ENCODE assay signal across 23 mouse cellular contexts in the genomic region with DNA sequence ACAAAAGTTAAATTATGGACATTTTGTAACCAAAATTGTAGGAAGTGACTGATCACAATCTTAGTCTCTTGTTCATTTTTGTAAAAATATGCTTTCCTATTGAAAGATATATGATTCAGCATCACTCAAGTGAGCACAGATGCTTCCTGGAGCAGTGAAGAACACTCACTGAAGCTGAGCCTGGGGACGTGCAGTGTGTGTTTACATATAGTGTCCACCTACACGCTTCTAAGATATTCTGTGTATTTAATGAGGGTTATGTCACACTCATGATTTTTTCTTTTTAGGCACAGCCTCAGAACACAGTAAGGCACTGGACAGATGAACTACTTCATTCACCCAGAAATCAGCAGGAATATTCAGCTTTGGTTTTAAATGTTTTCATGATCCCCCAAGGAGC.
DNase-seq lines count a peak whose midpoint lies in the region; ATAC-seq and TF ChIP-seq lines count a peak whose summit lies in the region.
"Had no signal": no experiment of that assay in that cellular context is flagged by ENCODE, and none has a peak within 500 bp of the region (broad histone marks: within the 10 kb centered on the region; RNA-seq: fewer than 3 reads in every experiment).

No protein-coding gene starts in this region.

- intact Hi-C loops in left cerebral cortex, postnatal 25 days (cut with DNase I): no loop called here
- intact Hi-C loops in left cerebral cortex, adult 2 months (cut with DNase I): loop anchor here (10.0 kb wide), 1 partner anchor 475 kb away; no protein-coding TSS in a partner anchor

- no peak overlapping the region for H3K4me3 ChIP-seq in left cerebral cortex, adult 2 months
- H3K4me3 ChIP-seq: embryonic facial prominence, embryonic 10.5 days; embryonic facial prominence, embryonic 12.5 days; forebrain, embryonic 13.5 days; forebrain, embryonic 15.5 days had no signal

- no peak for DNase-seq in frontal cortex, postnatal 25 days (ENCODE audit: low spot score in 2 of 2)
- DNase-seq in left cerebral cortex, postnatal 25 days (ENCODE audit: low spot score in 2 of 2): peak; percentile 11 to 51
- no peak for DNase-seq in left cerebral cortex, adult 2 months (ENCODE audit: extremely low spot score in 1 of 2, low spot score in 2 of 2)
- DNase-seq in right cerebral cortex, adult 2 months (ENCODE audit: low spot score in 2 of 2): peak; percentile 4 to 10
- DNase-seq in right cerebral cortex, postnatal 25 days: no peak
- DNase-seq: adrenal gland, adult 8-10 months; adrenal gland, postnatal 14 days; adrenal gland, postnatal 36 days; B cell, adult 2 months; cerebellum, adult 11-12 months; cerebellum, adult 2 months; cerebellum, adult 9-10 months; cerebellum, postnatal 10 days; cerebellum, postnatal 25 days had no signal

- peak; percentile 99 for ATAC-seq in frontal cortex, adult (ENCODE audit: low TSS enrichment)
- ATAC-seq in cerebellum, adult (ENCODE audit: insufficient number of reproducible peaks, low FRiP score, low TSS enrichment): no peak
- ATAC-seq: activated CD4-positive, CD25-positive, alpha-beta regulatory T cell, adult 4 months; CD4-positive, CD25-positive, alpha-beta regulatory T cell, adult 4 months; forebrain, embryonic 13.5 days; forebrain, embryonic 15.5 days; Patski had no signal

- H3K27ac ChIP-seq in left cerebral cortex, adult 2 months: no peak overlapping the region
- H3K27ac ChIP-seq: embryonic facial prominence, embryonic 10.5 days; embryonic facial prominence, embryonic 12.5 days; forebrain, embryonic 13.5 days; forebrain, embryonic 15.5 days had no signal

- no peak for TF ChIP-seq CTCF in left cerebral cortex, adult 2 months (IDR thresholded peaks at IDR 0.05)

Comparison
In these comparisons a context has a peak if more than half of its experiments do, and no peak if none do; other contexts are left out.
1. DNase-seq: peak in left cerebral cortex, postnatal 25 days (2 of 2) and right cerebral cortex, adult 2 months (2 of 2); none in frontal cortex, postnatal 25 days (0 of 2), left cerebral cortex, adult 2 months (0 of 2) and right cerebral cortex, postnatal 25 days (single experiment).